Mouse (Mus musculus) forebrain, embryonic 15.5 days (tissue): ENCODE results near the gene Slc8a2. TPM values are rescaled to one million over a fixed set of nuclear protein-coding genes. Genes with fewer than 3 reads are reported as not detected.

ENCODE experiments used
- ATAC-seq: fragments of 200-750 bp; cut with Nextera tagmentation; replicated peaks from 2 replicates; pipeline ENCODE4 v1.8.0; 2017; ENCODE audit warnings: mild to moderate bottlenecking, moderate TSS enrichment, moderate library complexity
- H3K27ac ChIP-seq: fragments of 300-500 bp; sonication (generic); replicated peaks from 2 replicates; pipeline ENCODE4 v1.5.1; 2015; ENCODE audit warnings: mild to moderate bottlenecking, inconsistent platforms
- H3K27me3 ChIP-seq: fragments of 300-500 bp; sonication (generic); 2 replicates; pipeline ENCODE4 v1.6.1; 2015; ENCODE audit warnings: inconsistent platforms
- H3K36me3 ChIP-seq: fragments of 300-500 bp; sonication (generic); 2 replicates; pipeline ENCODE4 v1.6.1; 2015; ENCODE audit warnings: mild to moderate bottlenecking, inconsistent platforms
- H3K4me1 ChIP-seq: fragments of 300-500 bp; sonication (generic); 2 replicates; pipeline ENCODE4 v1.6.1; 2015; ENCODE audit warnings: inconsistent platforms
- H3K4me2 ChIP-seq: fragments of 300-500 bp; sonication (generic); replicated peaks from 2 replicates; pipeline ENCODE4 v1.6.1; 2015; ENCODE audit warnings: mild to moderate bottlenecking, inconsistent platforms
- H3K4me3 ChIP-seq: fragments of 300-500 bp; sonication (generic); 2 replicates; pipeline ENCODE4 v1.5.1; 2015; ENCODE audit warnings: mild to moderate bottlenecking, inconsistent platforms
- H3K9ac ChIP-seq: fragments of 300-500 bp; sonication (generic); replicated peaks from 2 replicates; pipeline ENCODE4 v1.6.1; 2015; ENCODE audit warnings: mild to moderate bottlenecking, inconsistent platforms
- H3K9me3 ChIP-seq: fragments of 300-500 bp; sonication (generic); 2 replicates; pipeline ENCODE4 v1.6.1; 2016; ENCODE audit warnings: inconsistent platforms
- WGBS: fragments of 180-500 bp; shearing (Covaris S2); methylation state at CpG from one replicate; pipeline ENCODE4 v1.1.7; 2015; ENCODE audit warnings: mixed read lengths; 5-methylcytosine and 5-hydroxymethylcytosine counted together
- polyA plus RNA-seq: library from polyadenylated mRNA; unstranded; fragments of >200 nt; fragmentation: Nextera tagmentation; extraction: Ambion mirVana; gene quantifications from 2 replicates; pipeline ENCODE4 v1.2.1, GENCODE M21; 2015

Gene Slc8a2
- polyA plus RNA-seq, 1 experiment from 2014 or later = 1.1 TPM

- Histone ChIP-seq H3K27ac (peak overlapping the region; percentile 77), H3K4me1 (peaks cover 54% of the 10 kb centered on the region), H3K27me3 (no peaks in the 10 kb centered on the region), H3K36me3 (0 out of 2 replicates have a peak, but pooled peaks cover 3% of the 10 kb centered on the region), H3K9ac (0 out of 2 replicates have a peak overlapping the region, but pooled peaks have one; percentile 71), H3K4me3 (peak overlapping the region; percentile 64; the same call in 1 of the 2 replicates), H3K9me3 (no peaks in the 10 kb centered on the region), H3K4me2 (peak overlapping the region; percentile 75)
- no peak for ATAC-seq
- WGBS = 62% methylated on average over 5 of the region's 5 CpGs
Measured at GRCm38 (mm10) chr7:16128899-16129298, 727 bp upstream of the Slc8a2 start.

DNA sequence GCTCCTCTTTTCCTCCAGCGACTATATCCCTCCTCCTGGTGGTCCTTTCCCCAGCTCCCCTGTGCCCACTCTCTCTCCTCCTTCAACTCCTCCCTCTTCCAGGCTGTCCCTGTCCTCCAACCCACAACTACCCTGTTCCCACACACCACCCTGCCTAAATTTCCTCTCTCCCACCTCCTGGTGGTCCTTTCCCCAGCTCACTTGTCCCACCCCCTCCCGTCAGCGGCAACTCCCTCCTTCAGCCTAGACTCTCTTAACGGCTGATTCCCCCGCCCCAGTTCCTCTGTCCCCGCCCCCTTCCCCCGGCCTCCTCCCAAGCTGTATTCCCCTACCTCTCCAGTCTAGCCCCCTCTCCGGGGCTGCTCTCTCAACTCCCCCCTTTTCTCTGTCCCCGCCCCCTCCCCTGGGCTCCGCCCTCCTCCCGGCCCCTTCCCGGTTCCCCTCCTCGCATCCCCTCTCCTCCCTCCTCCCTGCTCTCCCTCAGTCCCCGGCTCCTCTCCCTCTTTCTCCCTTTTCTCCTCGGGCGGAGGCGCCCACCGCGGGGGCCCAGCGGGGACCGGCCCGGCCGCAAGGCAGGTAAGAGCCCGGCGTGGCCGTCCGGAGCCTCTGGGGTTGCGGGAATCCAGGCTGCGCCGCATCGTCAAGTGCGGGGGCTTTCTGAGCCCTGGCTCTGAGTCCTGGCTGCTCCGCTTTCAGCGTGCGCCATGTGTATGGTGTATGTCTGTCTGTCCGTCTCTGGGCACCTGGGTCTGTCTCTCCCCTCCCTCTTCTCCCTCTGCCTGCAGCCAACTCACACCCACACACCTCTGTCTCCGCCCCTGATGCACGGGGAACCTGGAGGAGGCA lies 443 bp downstream of the Slc8a2 start:
- Histone ChIP-seq H3K4me1 (peaks cover 65% of the 10 kb centered on the region), H3K9me3 (no peaks in the 10 kb centered on the region), H3K27ac (peak overlapping the region; percentile 77), H3K4me3 (peak overlapping the region; percentile 64), H3K9ac (peak overlapping the region; percentile 71), H3K4me2 (peak overlapping the region; percentile 75), H3K36me3 (0 out of 2 replicates have a peak, but pooled peaks cover 3% of the 10 kb centered on the region), H3K27me3 (no peaks in the 10 kb centered on the region)
- WGBS = under 1% methylated on average over 37 of the region's 38 CpGs
- ATAC-seq = peak; percentile 71

- no peak for ATAC-seq
- Histone ChIP-seq H3K36me3 (0 out of 2 replicates have a peak, but pooled peaks cover 3% of the 10 kb centered on the region), H3K9me3 (no peaks in the 10 kb centered on the region), H3K4me3 (peak overlapping the region; percentile 64), H3K27me3 (no peaks in the 10 kb centered on the region), H3K4me2 (peak overlapping the region; percentile 75), H3K27ac (peak overlapping the region; percentile 77; the same call in 1 of the 2 replicates), H3K4me1 (peaks cover 75% of the 10 kb centered on the region), H3K9ac (peak overlapping the region; percentile 71)
- WGBS = 30% methylated on average over 13 of the region's 13 CpGs
Measured at GRCm38 (mm10) chr7:16130956-16131634, 1.5 kb downstream of the Slc8a2 start.

DNA sequence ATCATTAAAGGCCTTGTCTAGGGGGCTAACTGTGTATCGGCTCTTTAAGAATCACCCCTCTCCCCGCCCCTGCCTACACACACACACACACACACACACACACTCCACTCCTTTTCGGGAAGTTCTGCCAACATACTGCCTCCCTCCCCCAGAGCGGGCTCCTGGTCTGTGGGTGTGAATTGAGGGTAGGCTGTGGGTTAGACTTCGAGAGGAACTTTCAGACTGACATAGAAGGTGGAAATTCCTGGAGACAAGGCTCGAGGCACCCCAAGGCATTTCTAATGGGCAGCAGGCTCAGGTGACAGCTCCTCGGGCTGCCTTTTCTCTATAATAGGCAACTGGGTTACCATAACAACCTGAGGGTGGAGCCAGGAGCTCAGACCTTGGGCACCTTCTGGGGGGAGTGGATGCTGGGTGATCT lies 2.5 kb downstream of the Slc8a2 start:
- no peaks in the 10 kb centered on the region for H3K9me3 ChIP-seq
- no peak for ATAC-seq
- no peak overlapping the region for H3K9ac ChIP-seq
- no peak overlapping the region for H3K27ac ChIP-seq
- H3K36me3 ChIP-seq = no peaks in the 10 kb centered on the region
- H3K4me3 ChIP-seq = peak overlapping the region; percentile 64; the same call in 1 of the 2 replicates
- peaks cover 78% of the 10 kb centered on the region for H3K4me1 ChIP-seq
- no peaks in the 10 kb centered on the region for H3K27me3 ChIP-seq
- peak overlapping the region; percentile 75 for H3K4me2 ChIP-seq
- 1% methylated on average over 7 of the region's 7 CpGs for WGBS

DNA sequence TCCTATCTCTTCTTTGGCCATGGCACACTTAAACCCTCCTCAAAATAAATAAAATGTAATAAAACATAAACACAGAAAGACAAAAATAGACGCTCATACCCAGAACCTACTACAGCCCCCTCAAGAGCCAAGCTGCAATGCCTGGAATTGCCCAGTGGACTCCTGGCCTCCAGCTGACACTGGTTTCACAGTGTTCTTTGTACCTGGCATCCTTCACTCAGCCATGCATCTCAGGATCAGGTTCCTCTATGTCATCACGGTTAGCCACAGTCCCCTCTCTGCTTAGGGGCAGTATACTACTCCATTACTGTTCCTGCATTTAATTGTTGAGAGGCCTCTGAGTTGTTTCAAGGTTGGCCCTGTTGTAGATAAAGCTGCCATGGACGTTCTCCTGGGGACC lies 3.3 kb downstream of the Slc8a2 start:
- 63% methylated on average over 3 of the region's 3 CpGs for WGBS
- Histone ChIP-seq H3K4me3 (no peak overlapping the region), H3K9me3 (no peaks in the 10 kb centered on the region), H3K4me1 (peaks cover 78% of the 10 kb centered on the region), H3K36me3 (no peaks in the 10 kb centered on the region), H3K27ac (no peak overlapping the region), H3K4me2 (no peak overlapping the region), H3K27me3 (no peaks in the 10 kb centered on the region), H3K9ac (no peak overlapping the region)
- no peak for ATAC-seq

GRCm38 (mm10) chr7:16133691-16134090 lies 4.1 kb downstream of the Slc8a2 start:
- no peak overlapping the region for H3K4me2 ChIP-seq
- peak overlapping the region; percentile 71; the same call in 1 of the 2 replicates for H3K27ac ChIP-seq
- H3K4me3 ChIP-seq = no peak overlapping the region
- peaks cover 72% of the 10 kb centered on the region for H3K4me1 ChIP-seq
- H3K36me3 ChIP-seq = no peaks in the 10 kb centered on the region
- no peak for ATAC-seq
- no peaks in the 10 kb centered on the region for H3K9me3 ChIP-seq
- H3K9ac ChIP-seq = no peak overlapping the region
- 91% methylated on average over 9 of the region's 9 CpGs for WGBS
- no peaks in the 10 kb centered on the region for H3K27me3 ChIP-seq

DNA sequence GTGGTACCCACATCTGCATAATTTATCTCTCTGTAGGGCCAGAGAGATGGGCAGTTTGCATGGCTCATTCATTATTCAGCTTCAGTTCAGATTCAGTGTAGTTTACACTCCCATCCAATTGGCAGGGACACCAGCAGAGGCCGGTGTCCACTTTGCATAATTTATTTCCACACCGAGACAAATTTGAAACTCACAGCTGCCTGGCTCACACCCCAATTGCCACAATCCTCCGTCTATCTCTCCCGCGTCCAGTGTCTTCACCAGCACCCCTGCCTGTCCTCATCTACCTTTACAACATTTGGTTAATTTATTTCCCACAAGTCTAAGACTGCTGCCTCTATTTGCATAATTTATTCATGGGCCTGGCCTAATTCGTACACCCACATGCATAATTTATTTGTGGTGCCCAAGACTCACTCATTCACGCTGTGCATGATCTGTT lies 5.3 kb downstream of the Slc8a2 start:
- Histone ChIP-seq H3K27ac (peak overlapping the region; percentile 71), H3K27me3 (no peaks in the 10 kb centered on the region), H3K4me1 (peaks cover 60% of the 10 kb centered on the region), H3K4me3 (0 out of 2 replicates have a peak overlapping the region, but pooled peaks have one; percentile 14), H3K9ac (no peak overlapping the region), H3K9me3 (no peaks in the 10 kb centered on the region), H3K36me3 (no peaks in the 10 kb centered on the region), H3K4me2 (peak overlapping the region; percentile 32)
- WGBS = 9% methylated on average over 7 of the region's 7 CpGs
- peak; percentile 61 for ATAC-seq

DNA sequence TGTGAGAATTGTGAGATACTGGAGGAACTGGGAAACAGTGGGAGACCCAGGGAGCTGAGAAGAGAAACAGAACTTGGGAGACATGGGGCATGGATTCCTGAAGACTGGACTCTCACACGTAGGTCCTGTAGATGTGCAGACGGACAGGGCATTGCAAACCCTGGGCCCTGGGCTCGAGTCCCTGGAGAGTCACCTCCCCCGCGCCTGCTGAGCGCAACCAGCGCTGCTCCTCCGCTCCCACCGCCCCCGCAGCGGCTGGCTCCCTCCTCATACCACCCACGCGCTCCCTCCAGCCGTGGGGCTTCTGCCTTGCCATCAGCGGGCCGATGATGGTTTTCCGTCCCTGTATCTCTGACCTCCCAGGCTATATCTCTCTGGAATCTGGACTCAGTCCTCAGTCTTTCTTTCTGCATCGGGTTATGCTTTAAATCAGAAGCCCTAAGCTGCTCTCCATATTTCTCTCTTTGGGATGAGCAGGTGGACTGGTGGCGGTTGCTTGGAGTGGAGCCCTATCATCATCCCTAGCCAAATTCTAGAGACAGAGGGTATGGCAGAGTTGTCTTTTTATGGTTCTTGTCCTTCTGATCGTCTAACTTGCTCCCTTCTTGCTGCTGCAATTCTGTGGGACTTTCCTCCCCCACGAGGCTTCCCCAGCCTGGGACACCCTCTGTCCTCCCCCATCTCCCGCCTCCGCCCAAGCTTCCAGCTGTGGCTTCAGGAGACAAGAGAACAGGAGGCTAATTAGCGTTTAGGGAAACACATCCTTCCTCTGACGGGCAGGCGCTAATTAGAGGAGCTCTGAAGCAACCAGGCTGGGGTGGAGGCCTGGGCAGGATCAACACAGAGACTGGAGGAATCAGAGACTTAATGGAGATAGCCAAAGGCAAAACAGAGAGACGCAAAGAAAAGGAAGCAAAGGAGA lies 17.1 kb downstream of the Slc8a2 start:
- no peaks in the 10 kb centered on the region for H3K27me3 ChIP-seq
- H3K36me3 ChIP-seq = 0 out of 2 replicates have a peak, but pooled peaks cover 5% of the 10 kb centered on the region
- H3K27ac ChIP-seq = peak overlapping the region; percentile 50
- H3K4me1 ChIP-seq = peaks cover 34% of the 10 kb centered on the region
- no peak overlapping the region for H3K9ac ChIP-seq
- WGBS = 22% methylated on average over 27 of the region's 27 CpGs
- no peak overlapping the region for H3K4me3 ChIP-seq
- ATAC-seq = peak; percentile 48; the same call in 1 of the 2 replicates
- H3K4me2 ChIP-seq = peak overlapping the region; percentile 1; the same call in 1 of the 2 replicates
- H3K9me3 ChIP-seq = no peaks in the 10 kb centered on the region

DNA sequence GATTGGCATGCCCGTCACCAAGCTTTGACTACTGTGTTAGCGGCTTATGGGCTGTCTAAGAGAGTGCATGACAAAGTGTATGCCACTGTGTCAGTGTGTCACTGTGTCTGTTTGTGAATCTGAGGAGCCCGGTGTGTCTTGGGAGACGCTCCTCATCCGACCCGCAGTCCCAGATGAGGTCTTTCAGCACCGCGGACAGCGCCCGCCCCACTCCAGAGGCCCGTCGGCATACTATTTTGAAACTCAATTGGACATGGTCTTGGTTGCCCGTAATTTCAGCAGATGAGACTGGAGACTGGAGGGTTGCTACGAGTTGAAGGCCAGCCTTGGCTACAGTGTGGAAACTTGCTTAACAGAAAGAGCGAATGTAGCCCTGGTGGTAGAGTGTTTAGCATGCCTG lies 18.0 kb downstream of the Slc8a2 start:
- H3K4me3 ChIP-seq = no peak overlapping the region
- peak overlapping the region; percentile 50; the same call in 1 of the 2 replicates for H3K27ac ChIP-seq
- H3K36me3 ChIP-seq = 0 out of 2 replicates have a peak, but pooled peaks cover 5% of the 10 kb centered on the region
- no peaks in the 10 kb centered on the region for H3K27me3 ChIP-seq
- WGBS = 12% methylated on average over 15 of the region's 15 CpGs
- no peak overlapping the region for H3K9ac ChIP-seq
- no peaks in the 10 kb centered on the region for H3K9me3 ChIP-seq
- H3K4me1 ChIP-seq = peaks cover 34% of the 10 kb centered on the region
- H3K4me2 ChIP-seq = no peak overlapping the region
- ATAC-seq = no peak

- no peak overlapping the region for H3K4me2 ChIP-seq
- no peak overlapping the region for H3K9ac ChIP-seq
- no peaks in the 10 kb centered on the region for H3K27me3 ChIP-seq
- ATAC-seq = peak; percentile 43
- no peak overlapping the region for H3K4me3 ChIP-seq
- H3K27ac ChIP-seq = peak overlapping the region; percentile 75
- WGBS = 45% methylated on average over 5 of the region's 5 CpGs
- 0 out of 2 replicates have a peak, but pooled peaks cover 5% of the 10 kb centered on the region for H3K36me3 ChIP-seq
- H3K4me1 ChIP-seq = peaks cover 38% of the 10 kb centered on the region
- no peaks in the 10 kb centered on the region for H3K9me3 ChIP-seq
Measured at GRCm38 (mm10) chr7:16149241-16149640, 19.6 kb downstream of the Slc8a2 start.
